Mouse (Mus musculus): Measurements from ENCODE around the gene Ccnd3. TPM values are rescaled to one million over a fixed set of nuclear protein-coding genes. Genes with fewer than 3 reads are reported as not detected.

Ccnd3 gene
- polyA plus RNA-seq (2014; fragmentation: Illumina TruSeq; extraction: RNeasy Lipid Tissue Mini Kit (QIAGEN cat#74804); ENCODE audit: insufficient read depth, low read depth, low replicate concordance): 106 TPM

GRCm38 (mm10) chr17:47504941-47505346 is at the start of gene Ccnd3:
Gene Ccnd3, plus strand, starts transcription at chr17:47505051.

GRCm38 (mm10) chr17:47501946-47502706 is 2.7 kb upstream of the Ccnd3 start, which contains the start of gene Taf8:
Gene Taf8, minus strand, starts transcription at chr17:47502292.

DNA sequence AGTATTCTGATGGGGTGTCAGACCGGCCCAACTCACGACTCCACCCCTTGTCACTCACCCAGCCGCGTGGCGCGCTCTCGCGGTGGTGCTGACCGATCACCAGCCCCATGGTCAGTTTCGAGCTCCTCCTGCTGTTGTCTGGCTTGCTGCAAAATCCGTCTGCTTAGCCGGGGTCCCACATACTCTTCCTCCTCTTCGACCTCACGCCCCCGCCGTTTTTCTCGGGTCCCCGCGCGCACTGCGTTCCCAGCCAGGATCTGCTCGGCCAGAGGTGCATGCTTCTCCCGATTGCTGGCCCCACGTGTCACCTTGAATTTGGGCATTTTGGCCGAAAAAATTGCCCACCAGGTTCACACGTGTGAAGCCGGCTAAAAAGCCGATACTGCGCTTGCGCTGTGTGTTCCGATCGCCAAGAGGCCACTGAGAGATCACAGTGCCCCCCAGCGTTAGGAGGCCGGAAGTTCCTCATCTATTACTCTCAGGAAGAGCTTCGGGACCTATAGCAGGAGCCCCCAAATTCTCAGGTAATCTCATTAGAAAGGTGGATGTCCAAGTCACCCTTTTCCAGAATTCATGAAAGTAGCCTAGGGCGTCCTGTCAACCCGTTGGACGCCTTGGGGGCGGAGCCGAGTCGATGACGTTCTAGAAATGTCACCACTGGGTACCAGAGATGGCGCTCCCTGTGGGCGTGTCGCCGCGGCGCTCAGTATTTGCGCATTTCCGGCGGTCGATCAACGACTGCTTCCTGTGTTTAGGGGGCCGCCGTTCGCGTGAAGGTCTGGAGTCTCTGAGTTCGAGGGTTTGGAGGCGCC is 106.2 kb downstream of the Ccnd3 start, which contains the start of the genes Bysl, Med20 and Gm20517:
Bysl (minus strand) TSS at position 644 of the 812 bp plus-strand sequence.
Med20 (plus strand) TSS at position 734 of the 812 bp plus-strand sequence.
Gm20517 (plus strand) TSS at position 741 of the 812 bp plus-strand sequence.

DNA sequence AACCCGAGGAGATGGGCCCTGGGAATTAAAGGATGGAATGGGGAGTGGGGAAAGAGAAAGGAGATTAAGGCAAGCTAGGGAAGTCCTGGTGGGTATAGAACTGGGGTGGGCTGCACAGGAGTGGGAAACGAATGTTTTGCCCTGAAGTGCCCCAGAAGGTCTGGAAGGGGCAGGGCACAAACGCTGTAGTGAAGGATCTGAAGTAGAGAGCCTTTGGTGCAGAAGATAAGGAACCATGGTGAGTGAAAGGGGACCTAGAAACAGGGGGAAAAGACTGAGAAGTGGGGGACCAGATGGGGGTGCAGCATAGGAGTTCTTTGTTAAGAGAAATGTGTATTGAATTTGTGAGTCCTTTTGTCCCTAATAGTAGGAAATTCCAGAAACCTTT is 125.8 kb downstream of the Ccnd3 start, which contains the start of gene Usp49:
Usp49 (plus strand) TSS at position 13 of the 388 bp plus-strand sequence.

Other genes starting within 250 kb of the Ccnd3 start
- gene Mrps10, start 136.2 kb upstream of the Ccnd3 start, polyA plus RNA-seq (2014; fragmentation: Illumina TruSeq; extraction: RNeasy Lipid Tissue Mini Kit (QIAGEN cat#74804); ENCODE audit: insufficient read depth, low read depth, low replicate concordance): 32.4 TPM
- gene Guca1b, start 119.7 kb upstream of the Ccnd3 start, polyA plus RNA-seq (2014; fragmentation: Illumina TruSeq; extraction: RNeasy Lipid Tissue Mini Kit (QIAGEN cat#74804); ENCODE audit: insufficient read depth, low read depth, low replicate concordance): 0.41 TPM
- gene Guca1a, start 104.5 kb upstream of the Ccnd3 start, polyA plus RNA-seq (2014; fragmentation: Illumina TruSeq; extraction: RNeasy Lipid Tissue Mini Kit (QIAGEN cat#74804); ENCODE audit: insufficient read depth, low read depth, low replicate concordance): 1.5 TPM
- gene AI661453, start 68.4 kb upstream of the Ccnd3 start, polyA plus RNA-seq (2014; fragmentation: Illumina TruSeq; extraction: RNeasy Lipid Tissue Mini Kit (QIAGEN cat#74804); ENCODE audit: insufficient read depth, low read depth, low replicate concordance): 9.8 TPM
- 0.48 TPM for gene 1700001C19Rik, start 67.7 kb upstream of the Ccnd3 start, polyA plus RNA-seq (2014; fragmentation: Illumina TruSeq; extraction: RNeasy Lipid Tissue Mini Kit (QIAGEN cat#74804); ENCODE audit: insufficient read depth, low read depth, low replicate concordance)
- 14.3 TPM for gene Taf8, start 2.8 kb upstream of the Ccnd3 start, polyA plus RNA-seq (2014; fragmentation: Illumina TruSeq; extraction: RNeasy Lipid Tissue Mini Kit (QIAGEN cat#74804); ENCODE audit: insufficient read depth, low read depth, low replicate concordance)
- 7.0 TPM for gene Bysl, start 106.4 kb downstream of the Ccnd3 start, polyA plus RNA-seq (2014; fragmentation: Illumina TruSeq; extraction: RNeasy Lipid Tissue Mini Kit (QIAGEN cat#74804); ENCODE audit: insufficient read depth, low read depth, low replicate concordance)
- gene Med20, start 106.5 kb downstream of the Ccnd3 start, polyA plus RNA-seq (2014; fragmentation: Illumina TruSeq; extraction: RNeasy Lipid Tissue Mini Kit (QIAGEN cat#74804); ENCODE audit: insufficient read depth, low read depth, low replicate concordance): 16.2 TPM
- 0.87 TPM for gene Gm20517, start 106.5 kb downstream of the Ccnd3 start, polyA plus RNA-seq (2014; fragmentation: Illumina TruSeq; extraction: RNeasy Lipid Tissue Mini Kit (QIAGEN cat#74804); ENCODE audit: insufficient read depth, low read depth, low replicate concordance)
- 1.2 TPM for gene Usp49, start 125.6 kb downstream of the Ccnd3 start, polyA plus RNA-seq (2014; fragmentation: Illumina TruSeq; extraction: RNeasy Lipid Tissue Mini Kit (QIAGEN cat#74804); ENCODE audit: insufficient read depth, low read depth, low replicate concordance)
- gene Tomm6, start 183.3 kb downstream of the Ccnd3 start, polyA plus RNA-seq (2014; fragmentation: Illumina TruSeq; extraction: RNeasy Lipid Tissue Mini Kit (QIAGEN cat#74804); ENCODE audit: insufficient read depth, low read depth, low replicate concordance): 201 TPM
- gene Frs3, start 184.0 kb downstream of the Ccnd3 start, polyA plus RNA-seq (2014; fragmentation: Illumina TruSeq; extraction: RNeasy Lipid Tissue Mini Kit (QIAGEN cat#74804); ENCODE audit: insufficient read depth, low read depth, low replicate concordance): 3.5 TPM
- 0.64 TPM for gene Gm21981, start 189.4 kb downstream of the Ccnd3 start, polyA plus RNA-seq (2014; fragmentation: Illumina TruSeq; extraction: RNeasy Lipid Tissue Mini Kit (QIAGEN cat#74804); ENCODE audit: insufficient read depth, low read depth, low replicate concordance)
- gene Prickle4, start 189.7 kb downstream of the Ccnd3 start, polyA plus RNA-seq (2014; fragmentation: Illumina TruSeq; extraction: RNeasy Lipid Tissue Mini Kit (QIAGEN cat#74804); ENCODE audit: insufficient read depth, low read depth, low replicate concordance): 1.5 TPM
- 0.56 TPM for gene Pgc, start 221.8 kb downstream of the Ccnd3 start, polyA plus RNA-seq (2014; fragmentation: Illumina TruSeq; extraction: RNeasy Lipid Tissue Mini Kit (QIAGEN cat#74804); ENCODE audit: insufficient read depth, low read depth, low replicate concordance)
- gene Tfeb, start 232.0 kb downstream of the Ccnd3 start, polyA plus RNA-seq (2014; fragmentation: Illumina TruSeq; extraction: RNeasy Lipid Tissue Mini Kit (QIAGEN cat#74804); ENCODE audit: insufficient read depth, low read depth, low replicate concordance): 21.7 TPM